ENCODE assay signal across 25 mouse cellular contexts in genomic region chr1:101805830-101806229, GRCm38 (mm10).
"Had no signal": no experiment of that assay in that cellular context is flagged by ENCODE, and none has a peak within 500 bp of the region (broad histone marks: within the 10 kb centered on the region; RNA-seq: fewer than 3 reads in every experiment).

No protein-coding gene starts in this region.

- H3K27me3 ChIP-seq: embryonic facial prominence, embryonic 12.5 days; embryonic facial prominence, embryonic 13.5 days; embryonic facial prominence, embryonic 15.5 days; forebrain, embryonic 12.5 days; forebrain, embryonic 13.5 days; forebrain, embryonic 15.5 days had no signal

- H3K4me3 ChIP-seq: embryonic facial prominence, embryonic 10.5 days; embryonic facial prominence, embryonic 12.5 days; embryonic facial prominence, embryonic 13.5 days; embryonic facial prominence, embryonic 15.5 days; erythroblast, embryonic 14.5 days; forebrain, embryonic 10.5 days; forebrain, embryonic 12.5 days; forebrain, embryonic 13.5 days; forebrain, embryonic 15.5 days; gastrocnemius, adult 2 months; heart, adult 2 months had no signal

- H3K9ac ChIP-seq: embryonic facial prominence, embryonic 12.5 days; embryonic facial prominence, embryonic 13.5 days; embryonic facial prominence, embryonic 15.5 days; forebrain, embryonic 12.5 days; forebrain, embryonic 13.5 days; forebrain, embryonic 15.5 days; forebrain, postnatal 0 days had no signal

- H3K27ac ChIP-seq: embryonic facial prominence, embryonic 10.5 days; embryonic facial prominence, embryonic 12.5 days; embryonic facial prominence, embryonic 13.5 days; embryonic facial prominence, embryonic 15.5 days; forebrain, embryonic 10.5 days; forebrain, embryonic 12.5 days; forebrain, embryonic 13.5 days; forebrain, embryonic 15.5 days; gastrocnemius, adult 2 months; heart, adult 2 months had no signal

- DNase-seq: cerebellum, adult 9-10 months; cerebellum, adult 9-11 months; cerebellum, postnatal 10 days; cerebellum, postnatal 14 days; cerebellum, postnatal 25 days; cerebellum, postnatal 36 days; embryo, embryonic 11 days; forebrain, postnatal 0 days; gastrocnemius, adult 2 months; gastrocnemius, postnatal 10 days; gastrocnemius, postnatal 14 days; gastrocnemius, postnatal 25 days; gastrocnemius, postnatal 36 days; heart, adult 11 months; heart, adult 18-20 months; heart, adult 2 months had no signal

- H3K36me3 ChIP-seq: embryonic facial prominence, embryonic 10.5 days; embryonic facial prominence, embryonic 12.5 days; embryonic facial prominence, embryonic 13.5 days; embryonic facial prominence, embryonic 15.5 days; forebrain, embryonic 10.5 days; forebrain, embryonic 12.5 days; forebrain, embryonic 15.5 days had no signal

- H3K9me3 ChIP-seq: embryonic facial prominence, embryonic 15.5 days; forebrain, embryonic 12.5 days; forebrain, embryonic 15.5 days had no signal

- H3K4me1 ChIP-seq: embryonic facial prominence, embryonic 10.5 days; embryonic facial prominence, embryonic 12.5 days; embryonic facial prominence, embryonic 13.5 days; embryonic facial prominence, embryonic 15.5 days; forebrain, embryonic 10.5 days; forebrain, embryonic 12.5 days; forebrain, embryonic 13.5 days; forebrain, embryonic 15.5 days had no signal
